Mouse (Mus musculus): ENCODE data around the gene Osr1. TPM values are rescaled to one million over a fixed set of nuclear protein-coding genes. Genes with fewer than 3 reads are reported as not detected.

The Osr1 gene
- total and polyA plus RNA-seq, 3 experiments, result not detected

DNA sequence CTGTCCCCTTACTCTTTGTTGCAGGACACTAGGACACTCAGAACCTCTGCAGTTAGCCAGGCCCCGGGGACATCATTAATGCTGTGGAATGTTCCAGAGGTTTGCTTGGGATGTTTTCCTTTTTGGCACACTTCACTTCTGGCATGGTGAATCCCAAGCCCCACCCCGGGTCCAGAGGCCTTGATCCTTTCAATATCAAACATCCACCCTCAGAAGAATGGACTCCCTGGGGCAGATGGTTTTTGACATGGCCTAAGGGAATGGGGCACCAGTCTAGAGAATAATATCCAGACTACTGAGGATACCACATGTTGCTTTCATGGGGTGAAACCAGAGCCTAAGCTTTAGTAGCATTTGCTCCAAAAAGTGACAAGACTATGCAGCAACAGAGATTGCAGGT is 13.5 kb downstream of the Osr1 start:
- in situ Hi-C loops (cut with MboI; ENCODE audit: low pct_ligation_motif_present, low pct_unique_long_range_greater_than_20kb, low sequenced_read_pairs), result no loop called here
- TF ChIP-seq NELFE (IDR thresholded peaks at IDR 0.05; ENCODE audit: low read depth, low read length) (no peak), POLR2A (IDR thresholded peaks at IDR 0.05; ENCODE audit: low read depth, low read length) (no peak), UBTF (IDR thresholded peaks at IDR 0.05; ENCODE audit: low read depth, low read length) (no peak), EP300 (IDR thresholded peaks at IDR 0.05; ENCODE audit: low read length) (no peak), PAX5 (IDR thresholded peaks at IDR 0.05; ENCODE audit: low read length) (no peak), TCF12 (IDR thresholded peaks at IDR 0.05; ENCODE audit: low read depth, low read length) (no peak), SMC3 (IDR thresholded peaks at IDR 0.05; ENCODE audit: low read depth, low read length) (no peak), ELF1 (IDR thresholded peaks at IDR 0.05; ENCODE audit: low read depth, low read length) (no peak), GABPA (IDR thresholded peaks at IDR 0.05; ENCODE audit: insufficient replicate concordance, low read depth, low read length) (no peak), ZC3H11A (IDR thresholded peaks at IDR 0.05; ENCODE audit: low read depth, low read length) (no peak), MYC (IDR thresholded peaks at IDR 0.05; ENCODE audit: low read depth, low read length) (no peak), ZKSCAN1 (IDR thresholded peaks at IDR 0.05; ENCODE audit: borderline replicate concordance, low read depth, low read length) (no peak), CTCF (conservative IDR thresholded peaks at IDR 0.05 in 1 of 2, IDR thresholded peaks at IDR 0.05 in 1 of 2; ENCODE audit: low read depth in 2 of 2, low read length in 2 of 2) (no peak), IRF4 (IDR thresholded peaks at IDR 0.05; ENCODE audit: low read depth, low read length) (no peak), SIN3A (IDR thresholded peaks at IDR 0.05; ENCODE audit: low read length) (no peak), MEF2A (IDR thresholded peaks at IDR 0.05; ENCODE audit: borderline replicate concordance, low read depth, low read length) (no peak), USF1 (IDR thresholded peaks at IDR 0.05; ENCODE audit: low read depth, low read length) (no peak), JUND (conservative IDR thresholded peaks at IDR 0.05; ENCODE audit: low read depth, low read length) (no peak), NRF1 (IDR thresholded peaks at IDR 0.05; ENCODE audit: low read depth, low read length) (no peak)
- Histone ChIP-seq H3K79me2 (replicated peaks; ENCODE audit: control insufficient read depth, extremely low read depth, insufficient read depth, poor library complexity, severe bottlenecking) (no peaks in the 10 kb centered on the region), H3K4me2 (ENCODE audit: insufficient read depth, low read depth, poor library complexity, severe bottlenecking) (no peak overlapping the region), H3K27ac (ENCODE audit: insufficient read depth, low read depth) (no peak overlapping the region), H3K9ac (ENCODE audit: insufficient read depth, low read depth) (no peak overlapping the region), H3K27me3 (replicated peaks) (no peaks in the 10 kb centered on the region), H3K4me3 (replicated peaks in 1 of 3; ENCODE audit: low read depth in 2 of 3, low read length in 2 of 3, poor library complexity in 1 of 3) (no peak overlapping the region), H3K36me3 (replicated peaks in 1 of 2; ENCODE audit: control insufficient read depth in 1 of 2, insufficient read depth in 1 of 2, low read length in 1 of 2) (no peaks in the 10 kb centered on the region), H3K4me1 (ENCODE audit: control insufficient read depth in 1 of 2, insufficient read depth in 2 of 2) (no peaks in the 10 kb centered on the region), H3K9me3 (replicated peaks; ENCODE audit: low read length) (no peaks in the 10 kb centered on the region)
- dilution Hi-C loops (cut with MboI; ENCODE audit: extremely low pct_ligation_motif_present, extremely low pct_unique_long_range_greater_than_20kb, low sequenced_read_pairs), result no loop called here
- no peak for DNase-seq (ENCODE audit: extremely low read depth)

DNA sequence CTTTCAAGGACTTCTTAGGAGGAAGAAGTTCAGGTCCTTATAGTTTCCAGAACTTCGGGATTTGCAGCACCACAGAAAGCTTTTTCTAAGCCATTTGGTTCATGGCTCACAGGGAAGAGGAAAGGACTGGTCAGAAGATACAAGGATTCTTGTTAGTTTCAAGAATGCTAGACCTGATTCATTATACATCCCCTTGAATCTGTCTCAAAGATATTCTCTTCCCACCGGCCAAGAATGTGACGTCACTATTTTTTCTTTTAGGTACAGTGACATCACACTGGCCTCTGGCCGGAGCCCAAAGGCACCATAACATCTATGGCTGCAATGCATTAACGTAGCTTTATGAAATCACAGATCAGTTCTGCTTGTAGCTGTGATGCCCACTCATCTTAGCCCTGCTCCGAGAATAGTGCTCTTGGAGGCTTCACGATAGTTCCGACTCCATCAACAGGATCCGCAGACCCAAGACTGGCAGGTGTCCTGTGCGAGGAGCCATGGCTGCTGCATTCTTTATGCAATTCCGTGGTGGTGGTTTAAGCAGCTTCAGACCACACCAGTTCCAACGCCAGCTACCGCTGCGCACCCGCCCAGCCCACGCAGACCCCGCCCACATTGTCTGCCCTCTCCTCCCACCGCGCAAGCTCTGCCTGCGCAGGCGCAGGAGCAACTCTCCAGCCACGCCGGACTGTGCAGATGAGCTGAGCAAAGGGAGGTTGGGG is 14.6 kb downstream of the Osr1 start:
- no peaks in the 10 kb centered on the region for H3K4me1 ChIP-seq (ENCODE audit: control insufficient read depth in 1 of 2, insufficient read depth in 2 of 2)
- no peaks in the 10 kb centered on the region for H3K36me3 ChIP-seq (replicated peaks in 1 of 2; ENCODE audit: control insufficient read depth in 1 of 2, insufficient read depth in 1 of 2, low read length in 1 of 2)
- H3K4me2 ChIP-seq (ENCODE audit: insufficient read depth, low read depth, poor library complexity, severe bottlenecking), result no peak overlapping the region
- in situ Hi-C loops (cut with MboI; ENCODE audit: low pct_ligation_motif_present, low pct_unique_long_range_greater_than_20kb, low sequenced_read_pairs), result no loop called here
- no peaks in the 10 kb centered on the region for H3K9me3 ChIP-seq (replicated peaks; ENCODE audit: low read length)
- dilution Hi-C loops (cut with MboI; ENCODE audit: extremely low pct_ligation_motif_present, extremely low pct_unique_long_range_greater_than_20kb, low sequenced_read_pairs), result no loop called here
- H3K4me3 ChIP-seq (replicated peaks in 1 of 3; ENCODE audit: low read depth in 2 of 3, low read length in 2 of 3, poor library complexity in 1 of 3), result no peak overlapping the region
- H3K27me3 ChIP-seq (replicated peaks), result no peaks in the 10 kb centered on the region
- no peak overlapping the region for H3K9ac ChIP-seq (ENCODE audit: insufficient read depth, low read depth)
- DNase-seq (ENCODE audit: extremely low read depth), result no peak
- H3K27ac ChIP-seq (ENCODE audit: insufficient read depth, low read depth), result no peak overlapping the region
- no peaks in the 10 kb centered on the region for H3K79me2 ChIP-seq (replicated peaks; ENCODE audit: control insufficient read depth, extremely low read depth, insufficient read depth, poor library complexity, severe bottlenecking)
- TF ChIP-seq NELFE (IDR thresholded peaks at IDR 0.05; ENCODE audit: low read depth, low read length) (no peak), HCFC1 (IDR thresholded peaks at IDR 0.05; ENCODE audit: low read depth, low read length) (no peak)
